Mouse (Mus musculus) induced T-regulatory cell, adult 2 months (primary cell): ENCODE data around the gene Ccl27a.

Source experiments
- DNase-seq: peaks from one replicate; pipeline ENCODE4 v3.0.0-alpha.2; 2012; ENCODE audit warnings: low read depth

The Ccl27a gene

GRCm38 (mm10) chr4:41755338-41756305, 18.4 kb downstream of the Ccl27a start, which contains the start of gene Sigmar1:
Gene Sigmar1, minus strand, starts transcription at chr4:41756157.
- peak; percentile 96 for DNase-seq

- no peak for DNase-seq
Observed at GRCm38 (mm10) chr4:41754797-41755337, 19.2 kb downstream of the Ccl27a start, which contains the start of gene Galt. Gene Galt, plus strand, starts transcription at chr4:41755228.

GRCm38 (mm10) chr4:41745021-41745420, 29.0 kb downstream of the Ccl27a start:
- DNase-seq, result no peak

- DNase-seq, result no peak
Observed at GRCm38 (mm10) chr4:41744131-41744530, 29.9 kb downstream of the Ccl27a start.

- DNase-seq, result peak; percentile 95
Observed at GRCm38 (mm10) chr4:41741158-41741560, 32.9 kb downstream of the Ccl27a start.

GRCm38 (mm10) chr4:41740380-41741157, 33.5 kb downstream of the Ccl27a start:
- peak; percentile 65 for DNase-seq

- DNase-seq, result no peak
Observed at GRCm38 (mm10) chr4:41739260-41739659, 34.8 kb downstream of the Ccl27a start.

GRCm38 (mm10) chr4:41738256-41738603, 35.8 kb downstream of the Ccl27a start:
- no peak for DNase-seq

- DNase-seq, result peak; percentile 88
Observed at GRCm38 (mm10) chr4:41737602-41738255, 36.3 kb downstream of the Ccl27a start.

- DNase-seq, result peak; percentile 49
Observed at GRCm38 (mm10) chr4:41731052-41731765, 42.8 kb downstream of the Ccl27a start, which contains the start of gene Arid3c. Gene Arid3c, minus strand, starts transcription at chr4:41731142.

GRCm38 (mm10) chr4:41726826-41727621, 47.0 kb downstream of the Ccl27a start:
- DNase-seq, result no peak

- peak; percentile 96 for DNase-seq
Observed at GRCm38 (mm10) chr4:41722918-41723351, 51.1 kb downstream of the Ccl27a start, which contains the start of gene Dctn3. Gene Dctn3, minus strand, starts transcription at chr4:41723170.
